Mouse (Mus musculus) frontal cortex, postnatal 36 days (tissue): ENCODE measurements at regions not wholly inside any gene's neighbourhood (a gene's known extent, or its start where the extent isn't known, plus 50 kb on each side); places are given as distances from the start of the nearest gene placed in this dataset.

Experiments
- DNase-seq, 2 experiments: peaks; one replicate each; pipeline ENCODE4 v3.0.0; 2022; ENCODE audit warnings: low spot score in 2 of 2

- DNase-seq = peak; percentile 9 to 36
These were observed 62.2 kb upstream of the Glycam1 start for GRCm38 (mm10) chr15:103627085-103627484.
